Mouse (Mus musculus): ENCODE measurements around the gene Mmd.
"Not testable (repeated sequence)": the region's sequence is repeated elsewhere in the genome, so short reads cannot be mapped to it uniquely, and the experiment has no call there.

Mmd gene

DNA sequence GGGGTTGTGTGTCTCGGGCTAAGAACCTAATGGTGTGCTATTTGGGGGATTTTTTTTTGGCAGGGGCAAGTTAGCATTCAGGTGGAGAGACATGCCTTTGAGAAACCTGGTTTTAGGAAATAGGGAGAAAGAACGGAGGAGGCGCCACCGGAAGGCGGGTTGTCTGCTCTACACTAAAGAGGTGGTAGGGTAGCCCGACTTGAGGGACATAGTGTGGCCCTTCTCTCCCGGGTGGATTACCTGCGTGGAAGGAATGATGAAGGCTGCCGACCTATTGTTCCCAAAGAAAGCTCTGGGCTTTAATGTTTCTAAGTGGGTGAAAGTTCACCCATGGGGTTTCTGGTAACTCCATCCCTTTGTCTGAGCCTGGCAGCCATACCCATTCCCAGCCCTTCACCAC, 933 bp downstream of the Mmd start:
- DNase-seq = peak; percentile 34

DNA sequence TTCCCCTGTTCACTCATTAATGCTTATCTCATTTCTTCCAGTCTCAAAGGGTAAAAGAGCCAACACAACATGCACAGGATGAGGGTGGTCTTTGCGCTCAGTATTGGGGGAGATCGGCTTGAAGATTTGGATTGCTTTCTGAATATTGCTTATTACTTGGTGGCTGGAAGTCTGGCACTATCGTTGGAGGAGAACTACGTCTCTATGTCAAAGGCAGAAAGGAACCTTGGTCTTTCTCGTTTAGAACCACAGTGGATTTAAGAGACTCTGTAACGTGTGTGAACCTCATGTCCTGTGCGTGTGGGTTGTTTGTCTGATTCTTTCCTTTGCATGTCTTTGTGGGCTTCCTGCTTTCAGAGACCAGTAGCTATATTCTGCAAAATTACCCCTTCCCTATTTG, 1.5 kb downstream of the Mmd start:
- DNase-seq = no peak

GRCm38 (mm10) chr11:90251923-90252322, 2.7 kb downstream of the Mmd start:
- DNase-seq = no peak

GRCm38 (mm10) chr11:90252366-90252765, 3.1 kb downstream of the Mmd start:
- DNase-seq = no peak

- DNase-seq = no peak
Observed at GRCm38 (mm10) chr11:90254536-90254935, 5.3 kb downstream of the Mmd start.

GRCm38 (mm10) chr11:90255687-90256086, 6.4 kb downstream of the Mmd start:
- DNase-seq = no peak

- no peak for DNase-seq
Observed at GRCm38 (mm10) chr11:90256833-90257525, 7.7 kb downstream of the Mmd start.

GRCm38 (mm10) chr11:90258321-90258927, 9.2 kb downstream of the Mmd start:
- DNase-seq = no peak

DNA sequence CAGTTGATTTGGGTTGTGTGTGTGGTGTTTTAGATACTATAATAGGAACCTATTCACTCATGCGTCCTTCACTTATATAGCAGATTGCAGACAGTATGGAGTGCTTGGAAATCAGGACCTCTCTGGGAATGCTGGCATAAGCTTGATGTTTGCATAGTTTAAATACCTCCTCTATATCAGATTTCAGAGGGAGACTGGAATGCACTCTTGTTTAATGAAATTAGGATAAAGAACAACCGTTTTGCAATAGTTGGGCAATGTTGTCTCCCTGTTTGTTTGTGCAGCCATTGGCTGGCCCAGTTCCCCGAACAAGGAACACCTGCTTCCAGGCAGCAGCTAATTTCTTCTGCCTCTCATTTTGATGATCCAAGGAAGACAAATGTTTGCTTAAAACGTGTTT, 9.8 kb downstream of the Mmd start:
- DNase-seq = no peak

DNA sequence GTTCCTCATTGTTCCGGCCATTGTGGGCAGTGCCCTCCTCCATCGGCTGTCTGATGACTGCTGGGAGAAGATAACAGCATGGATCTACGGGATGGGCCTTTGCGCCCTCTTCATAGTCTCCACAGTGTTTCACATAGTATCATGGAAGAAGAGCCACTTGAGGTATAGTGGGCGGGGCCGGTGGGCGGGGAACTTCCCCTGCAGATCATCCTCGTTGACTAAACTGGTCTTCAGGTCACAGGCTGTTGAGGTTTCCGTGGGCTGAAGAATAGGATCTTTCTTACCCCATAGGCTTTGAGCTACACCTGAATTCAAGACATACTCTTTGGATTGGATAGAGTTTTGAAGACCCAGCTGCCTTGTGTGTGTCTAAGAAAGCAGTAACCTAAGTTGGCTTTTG, 10.6 kb downstream of the Mmd start:
- no peak for DNase-seq

GRCm38 (mm10) chr11:90264180-90264579, 14.9 kb downstream of the Mmd start:
- no peak for DNase-seq

DNA sequence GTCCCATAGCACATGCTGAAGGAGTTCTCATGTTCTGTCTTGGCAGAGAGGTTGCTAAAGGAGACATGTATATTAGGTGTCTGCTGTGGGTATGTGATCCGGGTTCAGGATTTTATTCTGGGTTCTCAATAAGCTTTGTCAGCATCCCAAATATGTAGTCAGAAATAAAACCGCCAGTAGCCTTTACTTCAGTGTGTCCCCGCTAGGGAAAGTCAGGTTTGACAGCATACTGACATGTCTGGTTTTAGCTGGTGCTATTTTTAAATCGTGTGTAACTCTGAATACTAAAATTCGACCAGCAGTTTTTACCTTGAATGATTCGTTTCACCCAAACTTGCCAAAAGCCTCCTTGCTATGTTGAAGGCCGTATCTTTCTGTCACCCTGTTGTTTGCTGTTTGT, 16.3 kb downstream of the Mmd start:
- no peak for DNase-seq

- DNase-seq = peak; percentile 27
Observed at GRCm38 (mm10) chr11:90268934-90269333, 19.7 kb downstream of the Mmd start.

DNA sequence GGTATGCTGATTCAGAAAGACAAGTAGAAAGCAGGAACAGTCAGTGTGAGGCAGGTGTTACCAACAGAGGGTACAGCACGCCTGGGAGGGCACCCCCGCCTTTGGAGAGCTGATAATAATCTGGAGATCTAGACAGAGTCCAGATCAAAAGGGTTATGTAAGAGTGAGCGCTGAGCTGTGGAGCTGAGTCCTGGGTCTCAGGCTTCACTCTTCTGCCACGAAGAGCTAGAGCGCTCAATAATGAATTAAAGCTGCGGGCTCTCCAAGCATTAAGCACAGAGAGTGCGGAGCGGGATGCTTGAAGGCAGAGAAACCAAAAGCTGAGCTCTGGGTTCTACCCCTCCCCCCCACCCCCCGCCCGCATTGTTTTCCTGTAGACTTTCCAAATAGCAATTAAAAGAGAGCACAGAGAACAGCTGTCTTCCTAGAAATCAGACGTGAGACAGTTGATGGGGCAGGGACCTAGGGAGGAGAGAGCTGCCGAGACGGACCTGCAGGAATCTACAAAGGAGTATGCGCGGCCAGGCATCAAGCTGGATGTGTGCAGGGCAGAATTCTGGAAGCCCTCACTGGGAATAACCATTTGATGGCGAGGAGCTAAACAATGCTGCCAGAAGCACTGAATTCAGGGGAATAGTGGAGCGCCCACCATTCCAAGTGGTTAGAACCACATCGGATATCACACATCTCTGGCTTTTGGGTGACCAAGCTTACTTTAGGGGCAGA, 20.3 kb downstream of the Mmd start:
- DNase-seq = peak; percentile 52

- DNase-seq = no peak
Observed at GRCm38 (mm10) chr11:90270132-90270877, 21.0 kb downstream of the Mmd start.

DNA sequence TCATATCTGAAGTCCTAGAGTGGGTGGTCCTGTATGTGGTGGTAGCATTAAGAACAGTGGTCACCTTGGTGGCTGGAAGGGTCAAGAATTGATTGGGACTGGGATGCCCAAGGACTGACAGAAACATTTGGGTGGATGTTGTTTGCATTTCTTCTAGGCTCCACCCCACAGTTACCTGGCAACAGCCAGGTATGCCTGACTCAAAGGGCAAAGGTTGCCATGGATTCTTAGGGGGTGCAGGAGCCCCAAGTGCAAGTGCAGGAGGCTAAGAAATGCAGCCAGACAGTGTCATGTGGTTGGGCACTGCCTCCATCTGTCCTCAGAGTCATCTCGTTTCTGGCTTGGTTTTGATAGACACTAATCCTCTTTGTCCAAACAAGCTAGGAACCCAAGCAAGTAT, 24.9 kb downstream of the Mmd start:
- DNase-seq = no peak

DNA sequence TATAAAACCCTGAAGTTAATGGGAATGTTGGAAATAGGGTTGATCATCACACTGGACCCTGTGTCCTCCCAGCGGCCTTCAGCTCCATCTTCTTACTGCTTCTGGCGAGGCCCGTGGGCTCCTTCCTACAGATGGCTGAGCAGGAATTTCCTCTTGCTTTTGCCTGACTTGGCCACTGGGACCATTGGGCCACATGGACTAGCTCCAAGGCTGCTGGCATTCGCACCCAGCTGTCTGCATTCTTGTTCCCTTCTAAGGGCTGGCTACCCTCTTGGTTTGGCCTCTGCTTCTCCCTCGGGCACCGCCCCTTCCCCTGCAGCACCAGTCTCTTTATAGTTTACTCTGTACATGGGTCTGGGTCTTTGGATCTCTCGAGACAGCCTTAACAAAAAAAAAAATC, 26.4 kb downstream of the Mmd start:
- peak; percentile 23 for DNase-seq

DNA sequence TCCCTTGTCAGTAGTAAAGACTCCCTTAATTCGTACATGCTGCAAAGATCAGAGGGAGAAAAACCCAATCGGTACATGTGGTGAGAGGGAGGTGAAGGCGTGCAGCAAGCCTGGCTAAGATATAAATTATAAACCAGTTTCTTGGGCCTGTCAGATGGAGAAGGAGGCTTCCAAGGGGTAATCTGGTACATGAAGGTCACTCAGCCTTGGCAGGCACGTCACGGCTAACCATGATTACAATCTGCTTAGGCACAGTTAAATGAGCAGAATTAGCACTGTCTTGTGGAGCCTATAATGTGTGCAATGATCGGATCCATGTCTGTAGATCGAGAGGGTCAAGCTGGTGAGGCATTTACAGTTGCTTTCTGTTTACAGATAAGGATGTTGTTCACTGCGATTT, 26.9 kb downstream of the Mmd start:
- DNase-seq = no peak

GRCm38 (mm10) chr11:90276561-90276960, 27.3 kb downstream of the Mmd start:
- no peak for DNase-seq

DNA sequence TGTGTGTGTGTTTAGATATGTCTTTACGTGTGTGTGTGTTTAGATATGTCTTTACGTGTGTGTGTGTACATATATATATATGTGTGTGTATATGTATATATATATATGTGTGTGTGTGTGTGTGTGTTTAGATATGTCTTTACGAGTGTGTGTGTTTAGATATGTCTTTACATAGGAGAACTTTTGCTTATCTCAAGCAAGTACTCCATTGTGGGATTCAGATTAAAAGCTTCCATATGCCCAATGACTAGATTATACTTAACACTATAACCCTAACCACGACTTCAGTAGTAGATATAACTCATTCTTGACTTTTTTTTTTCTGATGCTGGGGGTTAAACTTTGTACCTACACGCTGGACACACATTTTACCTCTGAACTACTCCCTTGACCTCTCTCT, 30.8 kb downstream of the Mmd start:
- no peak for DNase-seq

DNA sequence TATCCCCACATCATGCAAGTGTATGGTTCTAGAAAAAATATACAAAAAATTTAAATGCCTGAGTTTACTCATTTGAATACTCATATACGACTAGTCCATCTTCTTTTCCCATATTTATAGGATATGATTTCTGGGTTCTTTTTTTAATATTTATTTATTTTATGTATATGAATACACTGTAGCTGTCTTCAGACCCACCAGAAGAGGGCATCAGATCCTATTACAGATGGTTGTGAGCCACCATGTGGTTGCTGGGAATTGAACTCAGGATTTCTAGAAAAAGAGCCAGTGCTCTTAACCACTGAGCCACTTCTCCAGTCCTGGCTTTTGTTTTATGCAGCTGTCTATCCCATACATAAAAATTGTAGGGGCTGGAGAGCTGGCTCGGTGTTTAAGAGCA, 32.7 kb downstream of the Mmd start:
- not testable (repeated sequence) for DNase-seq

- no peak for DNase-seq
Observed at GRCm38 (mm10) chr11:90283159-90283558, 33.9 kb downstream of the Mmd start.

DNA sequence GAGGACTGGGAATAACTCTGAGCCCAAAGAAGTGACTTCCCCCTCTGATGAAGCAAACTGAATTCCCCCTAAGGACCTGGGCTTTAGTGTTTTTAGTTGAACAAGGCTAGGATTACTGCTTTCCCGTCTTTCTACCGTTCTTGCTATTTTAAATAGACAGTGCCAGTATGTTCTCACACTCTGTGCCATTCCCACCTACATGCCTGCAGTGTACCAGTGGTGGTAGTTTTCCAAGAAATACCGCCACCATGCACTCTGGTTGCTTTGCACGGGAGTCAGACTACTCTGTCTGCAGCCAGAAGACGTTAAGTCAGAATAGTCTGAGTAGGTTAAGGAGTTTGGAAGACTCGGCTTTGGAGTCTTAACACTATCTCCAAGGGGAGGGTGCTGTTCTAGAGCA, 34.3 kb downstream of the Mmd start:
- no peak for DNase-seq

- DNase-seq = no peak
Observed at GRCm38 (mm10) chr11:90284079-90284478, 34.8 kb downstream of the Mmd start.
